Mouse (Mus musculus) spleen, adult 2 months (tissue): ENCODE data around the gene Olfr356.

Source experiments
- CTCF ChIP-seq: fragments of 200-500 bp; IDR thresholded peaks from 2 replicates; pipeline ENCODE4 v1.5.1; 2011; ENCODE audit warnings: mild to moderate bottlenecking, inconsistent platforms; ENCODE audit not compliant: insufficient read depth, insufficient read length, insufficient replicate concordance; ENCODE audit errors: extremely low read depth
- POLR2A ChIP-seq: fragments of 200-500 bp; IDR thresholded peaks from 2 replicates; pipeline ENCODE4 v1.6.1; 2011; ENCODE audit warnings: low read depth, low read length, inconsistent platforms

- TF ChIP-seq CTCF (no peak), POLR2A (no peak)
Observed at GRCm38 (mm10) chr2:36928797-36929196, 8.1 kb upstream of the Olfr356 start, which contains the start of gene Olfr355.
